Mouse (Mus musculus) MEL (cell line): ENCODE data around the gene Dock11. TPM values are rescaled to one million over a fixed set of nuclear protein-coding genes. Genes with fewer than 3 reads are reported as not detected.

Source experiments
- DNase-seq: peaks from one replicate; pipeline ENCODE4 v3.0.0; 2011; ENCODE audit warnings: low read depth, low spot score
- H3K27ac ChIP-seq: 2 replicates; pipeline ENCODE4 v1.5.1; 2012; ENCODE audit warnings: low read depth, mild to moderate bottlenecking, control low read depth, low read length, moderate library complexity; ENCODE audit not compliant: control insufficient read depth
- H3K27me3 ChIP-seq, 2 experiments: fragments of 150-350 bp in 1 of 2; sonication (generic) in 1 of 2; 2 replicates each; pipeline ENCODE4 v1.6.1; 2012; ENCODE audit warnings: low read length in 2 of 2, mild to moderate bottlenecking in 2 of 2, improper control_type of control experiment in 1 of 2, moderate library complexity in 1 of 2; ENCODE audit not compliant: insufficient read depth in 2 of 2, control insufficient read depth in 1 of 2
- H3K36me3 ChIP-seq, 2 experiments: 2 replicates each; pipeline ENCODE4 v1.6.1; 2012 to 2014; ENCODE audit warnings: low read length in 2 of 2, improper control_type of control experiment in 1 of 2, inconsistent platforms in 1 of 2, mild to moderate bottlenecking in 1 of 2; ENCODE audit not compliant: insufficient read depth in 2 of 2, control insufficient read depth in 1 of 2
- H3K4me1 ChIP-seq, 2 experiments: fragments of 150-350 bp in 1 of 2; sonication (generic) in 1 of 2; 2 replicates each; pipeline ENCODE4 v1.6.1; 2012; ENCODE audit warnings: low read length in 2 of 2, improper control_type of control experiment in 1 of 2, mild to moderate bottlenecking in 1 of 2; ENCODE audit not compliant: insufficient read depth in 2 of 2, control insufficient read depth in 1 of 2
- H3K4me3 ChIP-seq, 2 experiments: fragments of 150-350 bp in 1 of 2; sonication (generic) in 1 of 2; 2 replicates each; pipeline ENCODE4 v1.5.1; 2012; ENCODE audit warnings: low read depth in 2 of 2, low read length in 2 of 2, mild to moderate bottlenecking in 2 of 2, moderate library complexity in 2 of 2, control low read depth in 1 of 2, improper control_type of control experiment in 1 of 2; ENCODE audit not compliant: control insufficient read depth in 1 of 2, insufficient read depth in 1 of 2
- H3K79me2 ChIP-seq: 2 replicates; pipeline ENCODE4 v1.6.1; 2012; ENCODE audit warnings: mild to moderate bottlenecking, low read length, moderate library complexity; ENCODE audit not compliant: control insufficient read depth, poor library complexity, insufficient read depth
- H3K9ac ChIP-seq: 2 replicates; pipeline ENCODE4 v1.6.1; 2012; ENCODE audit warnings: low read depth, mild to moderate bottlenecking, control low read depth, low read length, moderate library complexity; ENCODE audit not compliant: control insufficient read depth, poor library complexity, severe bottlenecking
- H3K9me3 ChIP-seq: fragments of 150-350 bp; sonication (generic); replicated peaks from 2 replicates; pipeline ENCODE4 v1.6.1; 2012; ENCODE audit warnings: mild to moderate bottlenecking, low read length, improper control_type of control experiment, moderate library complexity; ENCODE audit not compliant: insufficient read depth
- BHLHE40 ChIP-seq: IDR thresholded peaks from 2 replicates; pipeline ENCODE4 v1.6.1; 2012; ENCODE audit warnings: low read depth, mild to moderate bottlenecking, inconsistent platforms, low read length, improper control_type of control experiment, borderline replicate concordance
- CTCF ChIP-seq, 3 experiments: IDR thresholded peaks in 2 of 3; conservative IDR thresholded peaks in 1 of 3; 2 replicates each; pipeline ENCODE4 v1.5.1; 2011 to 2012; ENCODE audit warnings: low read length in 3 of 3, low read depth in 2 of 3, mild to moderate bottlenecking in 2 of 3, improper control_type of control experiment in 1 of 3, inconsistent platforms in 1 of 3, mixed read lengths in 1 of 3, moderate library complexity in 1 of 3; ENCODE audit not compliant: control insufficient read depth in 1 of 3, insufficient read depth in 1 of 3, poor library complexity in 1 of 3, severe bottlenecking in 1 of 3
- EP300 ChIP-seq, 2 experiments: IDR thresholded peaks; 2 replicates each; pipeline ENCODE4 v1.6.1; 2011; ENCODE audit warnings: improper control_type of control experiment in 2 of 2, low read length in 2 of 2, low read depth in 1 of 2, mild to moderate bottlenecking in 1 of 2
- GABPA ChIP-seq: IDR thresholded peaks from 2 replicates; pipeline ENCODE4 v1.6.1; 2012; ENCODE audit warnings: low read depth, mild to moderate bottlenecking, inconsistent platforms, low read length, improper control_type of control experiment, moderate library complexity
- GATA1 ChIP-seq: IDR thresholded peaks from 2 replicates; pipeline ENCODE4 v1.6.1; 2011; ENCODE audit warnings: low read depth, low read length, improper control_type of control experiment
- HCFC1 ChIP-seq: IDR thresholded peaks from 2 replicates; pipeline ENCODE4 v1.6.1; 2012; ENCODE audit warnings: low read depth, mild to moderate bottlenecking, inconsistent platforms, low read length, improper control_type of control experiment, moderate library complexity
- JUND ChIP-seq: IDR thresholded peaks from 2 replicates; pipeline ENCODE4 v1.6.1; 2011; ENCODE audit warnings: low read depth, mild to moderate bottlenecking, improper control_type of control experiment, low read length
- MAX ChIP-seq: IDR thresholded peaks from 2 replicates; pipeline ENCODE4 v1.6.1; 2011; ENCODE audit warnings: low read length, improper control_type of control experiment
- MAZ ChIP-seq: IDR thresholded peaks from 2 replicates; pipeline ENCODE4 v1.6.1; 2012; ENCODE audit warnings: low read depth, mild to moderate bottlenecking, inconsistent platforms, low read length, improper control_type of control experiment
- MXI1 ChIP-seq: IDR thresholded peaks from 2 replicates; pipeline ENCODE4 v1.6.1; 2011; ENCODE audit warnings: mild to moderate bottlenecking, low read depth, low read length, improper control_type of control experiment
- MYB ChIP-seq: IDR thresholded peaks from 2 replicates; pipeline ENCODE4 v1.6.1; 2011; ENCODE audit warnings: mild to moderate bottlenecking, low read depth, low read length, improper control_type of control experiment
- NRF1 ChIP-seq: IDR thresholded peaks from 2 replicates; pipeline ENCODE4 v1.6.1; 2014; ENCODE audit warnings: low read depth, mild to moderate bottlenecking, inconsistent platforms, low read length, improper control_type of control experiment, moderate library complexity; ENCODE audit not compliant: poor library complexity, insufficient read depth, severe bottlenecking
- POLR2AphosphoS2 ChIP-seq: IDR thresholded peaks from 2 replicates; pipeline ENCODE4 v1.6.1; 2011; ENCODE audit warnings: low read length, improper control_type of control experiment
- POLR2AphosphoS5 ChIP-seq: IDR thresholded peaks from 2 replicates; pipeline ENCODE4 v1.6.1; 2012; ENCODE audit warnings: low read depth, borderline replicate concordance, mild to moderate bottlenecking, inconsistent platforms, low read length, moderate library complexity, mixed read lengths
- RCOR1 ChIP-seq: IDR thresholded peaks from 2 replicates; pipeline ENCODE4 v1.6.1; 2012; ENCODE audit warnings: low read depth, mild to moderate bottlenecking, inconsistent platforms, low read length, improper control_type of control experiment
- SMC3 ChIP-seq: IDR thresholded peaks from 2 replicates; pipeline ENCODE4 v1.6.1; 2011; ENCODE audit warnings: low read depth, low read length, improper control_type of control experiment
- TBP ChIP-seq: IDR thresholded peaks from 2 replicates; pipeline ENCODE4 v1.8.0; 2011; ENCODE audit warnings: low read depth, low read length, improper control_type of control experiment
- TCF12 ChIP-seq: IDR thresholded peaks from 2 replicates; pipeline ENCODE4 v1.6.1; 2014; ENCODE audit warnings: low read depth, mild to moderate bottlenecking, inconsistent platforms, low read length, improper control_type of control experiment, moderate library complexity
- polyA plus RNA-seq, 2 experiments: library from polyadenylated mRNA; stranded (reverse) in 1 of 2; unstranded in 1 of 2; fragments of >175 nt in 1 of 2; fragments of >200 nt in 1 of 2; gene quantifications; 2 replicates each; pipeline versions ENCODE4 v1.2.1 to v1.2.4; 2012; ENCODE audit warnings: low replicate concordance in 2 of 2, low read depth in 1 of 2; ENCODE audit not compliant: insufficient read length in 2 of 2, insufficient read depth in 1 of 2, missing spikeins in 1 of 2
- total RNA-seq: library from RNA; depleted of rRNA; stranded (reverse); fragments of 300-350 nt; gene quantifications from 2 replicates; pipeline ENCODE4 v1.2.3, GENCODE M21; 2012

Dock11 gene
- total and polyA plus RNA-seq, 3 experiments, result 8.8 to 9.1 TPM; not detected in 1

DNA sequence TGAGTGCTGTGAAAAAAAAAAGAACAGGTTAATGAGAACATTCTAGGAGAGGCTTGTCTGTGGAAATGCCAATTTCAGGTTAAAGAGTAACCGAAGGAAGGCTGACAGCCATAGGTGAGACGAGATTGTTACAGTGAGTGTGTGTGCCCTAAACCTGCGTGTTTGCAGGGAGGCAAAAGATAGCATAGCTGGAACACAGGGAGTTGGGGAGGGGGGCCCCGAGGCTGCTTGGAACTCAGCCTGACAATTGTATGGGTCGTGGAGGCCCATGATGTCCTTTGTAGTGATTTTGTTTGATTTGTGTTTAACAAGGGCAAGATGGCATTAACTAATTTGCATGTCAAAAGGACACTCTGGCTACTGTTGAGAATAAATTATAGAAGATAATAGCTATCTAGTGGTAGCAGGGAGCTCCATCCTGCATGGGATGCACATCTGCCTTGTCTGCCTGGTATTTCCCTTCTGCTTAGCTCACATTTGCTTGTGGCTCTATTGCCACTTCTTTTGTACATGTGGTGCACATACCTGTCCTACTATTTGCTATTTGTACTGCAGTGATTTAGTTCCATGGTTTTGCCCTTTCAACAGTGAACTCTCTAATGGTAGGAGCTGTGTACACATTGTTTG, 109.3 kb downstream of the Dock11 start:
- Histone ChIP-seq H3K4me1 (no peaks in the 10 kb centered on the region), H3K36me3 (no peaks in the 10 kb centered on the region), H3K9me3 (no peaks in the 10 kb centered on the region), H3K9ac (no peak overlapping the region), H3K79me2 (no peaks in the 10 kb centered on the region), H3K4me3 (no peak overlapping the region), H3K27ac (no peak overlapping the region), H3K27me3 (no peaks in the 10 kb centered on the region)
- TF ChIP-seq GABPA, result no peak
- TF ChIP-seq POLR2AphosphoS2, result no peak
- TF ChIP-seq RCOR1, result no peak
- no peak for TF ChIP-seq TCF12
- TF ChIP-seq MAZ, result no peak
- TF ChIP-seq NRF1, result no peak
- TF ChIP-seq SMC3, result no peak
- no peak for TF ChIP-seq CTCF (IDR thresholded peaks at IDR 0.05 in 2 of 3, conservative IDR thresholded peaks at IDR 0.05 in 1 of 3; ENCODE audit: control insufficient read depth in 1 of 3, insufficient read depth in 1 of 3, low read depth in 2 of 3, low read length in 3 of 3, poor library complexity in 1 of 3, severe bottlenecking in 1 of 3)
- no peak for TF ChIP-seq GATA1
- TF ChIP-seq HCFC1, result no peak
- no peak for TF ChIP-seq MXI1
- TF ChIP-seq BHLHE40, result no peak
- no peak for TF ChIP-seq EP300 (IDR thresholded peaks at IDR 0.05; ENCODE audit: low read depth in 1 of 2, low read length in 2 of 2)
- TF ChIP-seq TBP, result no peak
- TF ChIP-seq JUND, result no peak
- no peak for TF ChIP-seq POLR2AphosphoS5
- no peak for TF ChIP-seq MYB
- no peak for DNase-seq

DNA sequence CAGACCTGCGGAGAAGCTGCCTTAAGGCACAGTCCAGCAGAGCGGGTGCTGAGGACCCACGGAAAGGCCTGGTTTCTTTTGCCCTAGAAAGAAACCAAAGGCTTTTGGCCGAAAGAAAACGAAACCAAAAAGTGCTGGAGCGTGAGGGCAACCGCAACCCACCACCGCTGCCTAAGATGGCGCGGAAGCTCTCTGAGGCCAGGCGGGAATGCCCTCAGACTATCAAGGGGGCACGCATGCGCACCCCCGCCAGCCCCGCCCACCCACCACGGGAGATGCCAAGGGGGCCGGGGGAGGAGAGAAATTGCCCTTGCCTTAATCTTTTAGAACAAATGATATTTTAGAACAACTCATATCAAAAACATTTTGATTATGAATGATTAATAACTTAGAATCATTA, 137.0 kb downstream of the Dock11 start:
- Histone ChIP-seq H3K4me3 (no peak overlapping the region), H3K79me2 (no peaks in the 10 kb centered on the region), H3K9ac (no peak overlapping the region), H3K4me1 (no peaks in the 10 kb centered on the region), H3K36me3 (no peaks in the 10 kb centered on the region), H3K27ac (no peak overlapping the region), H3K27me3 (no peaks in the 10 kb centered on the region), H3K9me3 (no peaks in the 10 kb centered on the region)
- TF ChIP-seq MXI1 (no peak), CTCF (IDR thresholded peaks at IDR 0.05 in 2 of 3, conservative IDR thresholded peaks at IDR 0.05 in 1 of 3; ENCODE audit: control insufficient read depth in 1 of 3, insufficient read depth in 1 of 3, low read depth in 2 of 3, low read length in 3 of 3, poor library complexity in 1 of 3, severe bottlenecking in 1 of 3) (no peak), MAX (no peak), HCFC1 (no peak)
- no peak for DNase-seq
